Mouse (Mus musculus): ENCODE results near the gene Tmem171.

Tmem171 gene

GRCm38 (mm10) chr13:98638507-98639166 is 56.0 kb downstream of the Tmem171 start:
- no peak for DNase-seq

GRCm38 (mm10) chr13:98637145-98637544 is 57.5 kb downstream of the Tmem171 start, which contains the start of gene Tmem174:
Gene Tmem174 (minus strand): TSS chr13:98637410.
- DNase-seq = no peak

- no peak for DNase-seq
Measured at GRCm38 (mm10) chr13:98636571-98636970, 58.1 kb downstream of the Tmem171 start.

Data from retina, postnatal 1 day (tissue).